Mouse (Mus musculus): ENCODE data around the gene Fam71e2.

The Fam71e2 gene

GRCm38 (mm10) chr7:4739544-4740275 lies 31.4 kb downstream of the Fam71e2 start, which contains the start of gene Kmt5c:
TSS of gene Kmt5c (plus strand) at chr7:4740115.
- DNase-seq (ENCODE audit: low read depth, low spot score) = peak; percentile 96

- DNase-seq (ENCODE audit: low read depth, low spot score) = no peak
Observed at GRCm38 (mm10) chr7:4739041-4739543, 32.0 kb downstream of the Fam71e2 start.

- DNase-seq (ENCODE audit: low read depth, low spot score) = no peak
Observed at GRCm38 (mm10) chr7:4732968-4733392, 38.1 kb downstream of the Fam71e2 start.

- DNase-seq (ENCODE audit: low read depth, low spot score) = no peak
Observed at GRCm38 (mm10) chr7:4731090-4731489, 40.0 kb downstream of the Fam71e2 start.

- no peak for DNase-seq (ENCODE audit: low read depth, low spot score)
Observed at GRCm38 (mm10) chr7:4725169-4725568, 45.9 kb downstream of the Fam71e2 start, which contains the start of gene Tmem150b. TSS of gene Tmem150b (minus strand) at chr7:4725249.

- no peak for DNase-seq (ENCODE audit: low read depth, low spot score)
Observed at GRCm38 (mm10) chr7:4724359-4724758, 46.7 kb downstream of the Fam71e2 start.

GRCm38 (mm10) chr7:4723508-4723907 lies 47.6 kb downstream of the Fam71e2 start:
- no peak for DNase-seq (ENCODE audit: low read depth, low spot score)

GRCm38 (mm10) chr7:4719276-4719675 lies 51.8 kb downstream of the Fam71e2 start:
- no peak for DNase-seq (ENCODE audit: low read depth, low spot score)

GRCm38 (mm10) chr7:4716955-4717354 lies 54.1 kb downstream of the Fam71e2 start:
- DNase-seq (ENCODE audit: low read depth, low spot score) = no peak

- no peak for DNase-seq (ENCODE audit: low read depth, low spot score)
Observed at GRCm38 (mm10) chr7:4712594-4712993, 58.5 kb downstream of the Fam71e2 start.

- DNase-seq (ENCODE audit: low read depth, low spot score) = no peak
Observed at GRCm38 (mm10) chr7:4705098-4705497, 66.0 kb downstream of the Fam71e2 start.
